Comparison of ENCODE assay signal across 20 mouse cellular contexts in genomic region chr1:43147474-43147873, GRCm38 (mm10). TPM values are rescaled to one million over a fixed set of nuclear protein-coding genes. Genes with fewer than 3 reads are reported as not detected.
A peak's percentile ranks its signal among the peaks of the same experiment; 100 is the strongest.
DNase-seq lines count a peak whose midpoint lies in the region; ATAC-seq and TF ChIP-seq lines count a peak whose summit lies in the region.
"Had no signal": no experiment of that assay in that cellular context is flagged by ENCODE, and none has a peak within 500 bp of the region (broad histone marks: within the 10 kb centered on the region; RNA-seq: fewer than 3 reads in every experiment).

No protein-coding gene starts in this region.

- in situ Hi-C loops in Patski (cut with MboI; ENCODE audit: low pct_unique_long_range_greater_than_20kb): no loop called here

- ATAC-seq in heart, embryonic 16.5 days (replicated peaks; ENCODE audit: extremely low read depth, insufficient read depth, low FRiP score): no peak
- ATAC-seq in heart, embryonic 11.5 days (replicated peaks; ENCODE audit: insufficient number of reproducible peaks, low FRiP score, low TSS enrichment): no peak
- ATAC-seq in Patski: peak; percentile 14
- ATAC-seq in inflammation-experienced regulatory T-cells, adult 6 months: no peak
- ATAC-seq: forebrain, embryonic 15.5 days had no signal

- H3K27ac ChIP-seq in heart, embryonic 16.5 days (ENCODE audit: low read length): 0 out of 2 replicates have a peak overlapping the region, but pooled peaks have one; percentile 37
- H3K27ac ChIP-seq in heart, embryonic 11.5 days (ENCODE audit: low read depth, low read length): no peak overlapping the region
- H3K27ac ChIP-seq in small intestine, adult 2 months (ENCODE audit: insufficient read depth, low read depth, low read length): peak overlapping the region; percentile 12; the same call in 1 of the 2 replicates
- H3K27ac ChIP-seq: embryonic facial prominence, embryonic 15.5 days; forebrain, embryonic 15.5 days; hindbrain, embryonic 15.5 days had no signal

- POLR2A ChIA-PET in Patski (lab: Charles Lee): interaction anchor here (0.6 to 1.8 kb wide), 6 partner anchors 12 to 569 kb away, joined by 3 to 9 read pairs (median 5); no protein-coding TSS in a partner anchor

- peak; percentile 38 for DNase-seq in kidney, postnatal 14 days
- no peak for DNase-seq in kidney, postnatal 10 days
- DNase-seq in Patski (ENCODE audit: low read depth, low spot score): no peak
- no peak for DNase-seq in gastrocnemius, postnatal 4 days (ENCODE audit: low spot score in 2 of 2)
- DNase-seq: adrenal gland, adult 2 months; adrenal gland, postnatal 36 days; B cell, adult 2 months; cerebellum, adult 2 months; cerebellum, postnatal 10 days; embryo, embryonic 11 days; gastrocnemius, postnatal 10 days; kidney, adult 8-10 months had no signal

- peaks cover 39% of the 10 kb centered on the region for H3K36me3 ChIP-seq in heart, embryonic 16.5 days (ENCODE audit: control insufficient read depth, insufficient read depth)
- peaks cover 14% of the 10 kb centered on the region for H3K36me3 ChIP-seq in heart, embryonic 11.5 days (ENCODE audit: control insufficient read depth, insufficient read depth, low read length)
- peaks cover 15% of the 10 kb centered on the region for H3K36me3 ChIP-seq in small intestine, adult 2 months (ENCODE audit: control insufficient read depth, insufficient read depth, low read length)
- H3K36me3 ChIP-seq: embryonic facial prominence, embryonic 15.5 days; forebrain, embryonic 15.5 days; hindbrain, embryonic 15.5 days had no signal

- H3K4me2 ChIP-seq in heart, embryonic 16.5 days (ENCODE audit: low read depth, low read length): no peak overlapping the region
- no peak overlapping the region for H3K4me2 ChIP-seq in heart, embryonic 11.5 days
- H3K4me2 ChIP-seq: embryonic facial prominence, embryonic 15.5 days; forebrain, embryonic 15.5 days; hindbrain, embryonic 15.5 days had no signal

- H3K27me3 ChIP-seq in heart, embryonic 16.5 days (ENCODE audit: control insufficient read depth, insufficient read depth, low read length): no peaks in the 10 kb centered on the region
- H3K27me3 ChIP-seq in heart, embryonic 11.5 days (ENCODE audit: control insufficient read depth, insufficient read depth, low read length): no peaks in the 10 kb centered on the region
- H3K27me3 ChIP-seq in Patski: no peaks in the 10 kb centered on the region
- no peaks in the 10 kb centered on the region for H3K27me3 ChIP-seq in small intestine, adult 2 months (ENCODE audit: control insufficient read depth, insufficient read depth, low read length)
- H3K27me3 ChIP-seq: embryonic facial prominence, embryonic 15.5 days; forebrain, embryonic 15.5 days; hindbrain, embryonic 15.5 days had no signal

- no peak for TF ChIP-seq CTCF in Patski (IDR thresholded peaks at IDR 0.05)
- no peak for TF ChIP-seq CTCF in small intestine, adult 2 months (IDR thresholded peaks at IDR 0.05; ENCODE audit: extremely low read depth, insufficient read length, insufficient replicate concordance, low read depth, low read length)

- H3K4me1 ChIP-seq in heart, embryonic 16.5 days (ENCODE audit: control insufficient read depth, insufficient read depth, low read length): peaks cover 56% of the 10 kb centered on the region
- H3K4me1 ChIP-seq in heart, embryonic 11.5 days (ENCODE audit: control insufficient read depth, insufficient read depth, low read length): peaks cover 16% of the 10 kb centered on the region
- peaks cover 28% of the 10 kb centered on the region; the same call in 1 of the 2 replicates for H3K4me1 ChIP-seq in small intestine, adult 2 months (ENCODE audit: control insufficient read depth, insufficient read depth, insufficient read length, low read length)
- H3K4me1 ChIP-seq: hindbrain, embryonic 15.5 days had no signal

- WGBS in heart, embryonic 16.5 days: 55% methylated on average over 2 of the region's 2 CpGs
- 69% methylated on average over 2 of the region's 2 CpGs for WGBS in heart, embryonic 11.5 days (ENCODE audit: insufficient replicate concordance)
- WGBS in small intestine, adult 2 months: 21% methylated on average over 2 of the region's 2 CpGs

- no peak overlapping the region for H3K9ac ChIP-seq in heart, embryonic 16.5 days (ENCODE audit: low read length)
- no peak overlapping the region for H3K9ac ChIP-seq in heart, embryonic 11.5 days (ENCODE audit: low read depth, low read length)
- H3K9ac ChIP-seq: embryonic facial prominence, embryonic 15.5 days; forebrain, embryonic 15.5 days; hindbrain, embryonic 15.5 days had no signal

- H3K4me3 ChIP-seq in heart, embryonic 16.5 days (ENCODE audit: low read length): no peak overlapping the region
- H3K4me3 ChIP-seq in heart, embryonic 11.5 days (ENCODE audit: low read depth, low read length): no peak overlapping the region
- H3K4me3 ChIP-seq in small intestine, adult 2 months (ENCODE audit: low read depth, low read length): no peak overlapping the region
- H3K4me3 ChIP-seq: embryonic facial prominence, embryonic 15.5 days; forebrain, embryonic 15.5 days; hindbrain, embryonic 15.5 days had no signal

- no peak for TF ChIP-seq POLR2A in small intestine, adult 2 months (IDR thresholded peaks at IDR 0.05; ENCODE audit: low read depth, low read length)

- no peaks in the 10 kb centered on the region for H3K9me3 ChIP-seq in heart, embryonic 16.5 days (replicated peaks; ENCODE audit: control insufficient read depth, low read length)
- H3K9me3 ChIP-seq in heart, embryonic 11.5 days (replicated peaks; ENCODE audit: control insufficient read depth, low read length): no peaks in the 10 kb centered on the region
- H3K9me3 ChIP-seq: embryonic facial prominence, embryonic 15.5 days; forebrain, embryonic 15.5 days; hindbrain, embryonic 15.5 days had no signal

- CTCF ChIA-PET in Patski (lab: Charles Lee): interaction anchor here (0.6 to 1.6 kb wide), 4 partner anchors 9 to 76 kb away, joined by 3 to 5 read pairs (median 3); no protein-coding TSS in a partner anchor

RNA-seq across cellular contexts. Expression of gene AI597479, which starts 49.0 kb away (rescaled TPM):
- polyA plus RNA-seq in heart, embryonic 16.5 days (2015; fragmentation: Nextera tagmentation; extraction: Ambion mirVana): 24.5 and 24.8 TPM in 2 replicates
- 22.4 and 29.8 TPM in 2 replicates for polyA plus RNA-seq in heart, embryonic 11.5 days (2014; fragmentation: Nextera tagmentation; extraction: Ambion mirVana)
- 23.9 TPM for polyA plus RNA-seq in Patski (2021)
- polyA plus RNA-seq in small intestine, adult 2 months (2012; rRNA removed): 0.86 and 1.6 TPM in 2 replicates
- polyA plus RNA-seq in inflammation-experienced regulatory T-cells, adult 6 months (2017; shearing (Covaris generic)): 10 to 100 TPM; 13.8 to 16.3 (median 15.0) TPM
- total RNA-seq in gastrocnemius, postnatal 4 days (2021): 10 to 100 TPM; 15.4 to 15.9 TPM

RNA-seq across cellular contexts. Expression of gene Tgfbrap1, which starts 49.0 kb away (rescaled TPM):
- 7.2 and 7.3 TPM in 2 replicates for polyA plus RNA-seq in heart, embryonic 16.5 days (2015; fragmentation: Nextera tagmentation; extraction: Ambion mirVana)
- polyA plus RNA-seq in heart, embryonic 11.5 days (2014; fragmentation: Nextera tagmentation; extraction: Ambion mirVana): 8.6 and 8.7 TPM in 2 replicates
- polyA plus RNA-seq in Patski (2021): 24.4 TPM
- 7.6 and 11.1 TPM in 2 replicates for polyA plus RNA-seq in small intestine, adult 2 months (2012; rRNA removed)
- 1 to 10 TPM; 5.3 to 8.9 (median 7.8) TPM for polyA plus RNA-seq in inflammation-experienced regulatory T-cells, adult 6 months (2017; shearing (Covaris generic))
- 10 to 100 TPM; 15.2 to 17.0 TPM for total RNA-seq in gastrocnemius, postnatal 4 days (2021)

RNA-seq across cellular contexts. Expression of gene Fhl2, which starts 49.3 kb away (rescaled TPM):
- 426 and 443 TPM in 2 replicates for polyA plus RNA-seq in heart, embryonic 16.5 days (2015; fragmentation: Nextera tagmentation; extraction: Ambion mirVana)
- 181 and 186 TPM in 2 replicates for polyA plus RNA-seq in heart, embryonic 11.5 days (2014; fragmentation: Nextera tagmentation; extraction: Ambion mirVana)
- 380 TPM for polyA plus RNA-seq in Patski (2021)
- polyA plus RNA-seq in small intestine, adult 2 months (2012; rRNA removed): 33.4 and 56.9 TPM in 2 replicates
- polyA plus RNA-seq in inflammation-experienced regulatory T-cells, adult 6 months (2017; shearing (Covaris generic)): 1 to 10 TPM; 1.5 to 5.8 (median 2.8) TPM
- 10 to 100 TPM; 28.0 to 33.3 TPM for total RNA-seq in gastrocnemius, postnatal 4 days (2021)
- total RNA-seq: MEL had no signal
